Mouse (Mus musculus) intestine, postnatal 0 days (tissue): ENCODE data around the gene Sec14l3. TPM values are rescaled to one million over a fixed set of nuclear protein-coding genes. Genes with fewer than 3 reads are reported as not detected.
A peak's percentile ranks its signal among the peaks of the same experiment; 100 is the strongest.

Experiments
- ATAC-seq: fragments of 200-750 bp; cut with Nextera tagmentation; 2 replicates; pipeline ENCODE4 v1.8.0; 2017; ENCODE audit warnings: mild to moderate bottlenecking, moderate TSS enrichment, moderate library complexity
- H3K27ac ChIP-seq: fragments of 300-500 bp; sonication (generic); 2 replicates; pipeline ENCODE4 v1.5.1; 2014; ENCODE audit warnings: mild to moderate bottlenecking, low read depth, low read length, moderate library complexity
- H3K27me3 ChIP-seq: fragments of 300-500 bp; sonication (generic); replicated peaks from 2 replicates; pipeline ENCODE4 v1.6.1; 2014; ENCODE audit warnings: low read length, mixed read lengths; ENCODE audit not compliant: control insufficient read depth, insufficient read depth
- H3K36me3 ChIP-seq: fragments of 300-500 bp; sonication (generic); 2 replicates; pipeline ENCODE4 v1.6.1; 2014; ENCODE audit warnings: mild to moderate bottlenecking, moderate library complexity; ENCODE audit not compliant: control insufficient read depth, insufficient read depth
- H3K4me1 ChIP-seq: fragments of 300-500 bp; sonication (generic); replicated peaks from 2 replicates; pipeline ENCODE4 v1.6.1; 2014; ENCODE audit warnings: antibody characterized with exemption, low read length, mixed read lengths; ENCODE audit not compliant: control insufficient read depth, insufficient read depth
- H3K4me2 ChIP-seq: fragments of 300-500 bp; sonication (generic); replicated peaks from 2 replicates; pipeline ENCODE4 v1.6.1; 2014; ENCODE audit warnings: low read depth, mild to moderate bottlenecking, moderate library complexity
- H3K4me3 ChIP-seq: fragments of 300-500 bp; sonication (generic); 2 replicates; pipeline ENCODE4 v1.5.1; 2014; ENCODE audit warnings: low read depth, low read length
- H3K9ac ChIP-seq: fragments of 300-500 bp; sonication (generic); 2 replicates; pipeline ENCODE4 v1.6.1; 2014; ENCODE audit warnings: mild to moderate bottlenecking, low read depth, low read length
- H3K9me3 ChIP-seq: fragments of 300-500 bp; sonication (generic); 2 replicates; pipeline ENCODE4 v1.6.1; 2016; ENCODE audit warnings: mixed run types; ENCODE audit not compliant: control insufficient read depth
- CTCF ChIP-seq: sonication (generic); IDR thresholded peaks from 2 replicates; pipeline ENCODE4 v1.5.1; 2016; ENCODE audit warnings: low read depth, mild to moderate bottlenecking, control low read depth, antibody characterized with exemption, moderate library complexity
- WGBS: fragments of 180-500 bp; shearing (Covaris S2); extraction: QIAGEN DNeasy Blood & Tissue Kit; methylation state at CpG from one replicate; pipeline ENCODE4 v1.1.7; 2014; 5-methylcytosine and 5-hydroxymethylcytosine counted together
- polyA plus RNA-seq: library from polyadenylated mRNA; unstranded; fragments of >200 nt; fragmentation: Nextera tagmentation; extraction: Ambion mirVana; gene quantifications from 2 replicates; pipeline ENCODE4 v1.2.1, GENCODE M21; 2015

Gene Sec14l3
- polyA plus RNA-seq, 1 experiment from 2014 or later, result not detected

DNA sequence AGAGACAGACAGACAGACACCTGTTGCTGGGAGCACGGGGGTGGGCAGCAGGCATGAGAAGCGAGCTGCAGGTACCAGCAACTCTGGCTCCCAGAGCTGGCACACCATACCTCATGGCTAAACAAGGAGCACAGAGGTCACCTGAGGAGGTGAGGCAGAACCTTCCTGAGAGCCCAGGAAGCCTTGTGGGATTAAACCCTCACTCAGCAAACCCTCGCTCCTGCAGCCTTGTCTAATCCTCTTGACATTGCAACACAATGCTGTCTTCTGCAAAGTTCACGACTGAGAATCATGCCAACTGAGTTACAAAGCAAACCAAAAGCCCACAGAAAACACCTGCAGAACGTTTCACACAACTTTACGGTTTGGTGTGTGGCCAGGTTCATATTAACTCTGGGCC, 16.2 kb upstream of the Sec14l3 start:
- H3K36me3 ChIP-seq, result no peaks in the 10 kb centered on the region
- H3K4me1 ChIP-seq, result no peaks in the 10 kb centered on the region
- H3K27me3 ChIP-seq, result no peaks in the 10 kb centered on the region
- no peak overlapping the region for H3K4me3 ChIP-seq
- WGBS, result 89% methylated on average over 6 of the region's 6 CpGs
- no peak for ATAC-seq
- H3K9ac ChIP-seq, result no peak overlapping the region
- no peak overlapping the region for H3K27ac ChIP-seq
- no peaks in the 10 kb centered on the region for H3K9me3 ChIP-seq
- H3K4me2 ChIP-seq, result no peak overlapping the region
- no peak for TF ChIP-seq CTCF

DNA sequence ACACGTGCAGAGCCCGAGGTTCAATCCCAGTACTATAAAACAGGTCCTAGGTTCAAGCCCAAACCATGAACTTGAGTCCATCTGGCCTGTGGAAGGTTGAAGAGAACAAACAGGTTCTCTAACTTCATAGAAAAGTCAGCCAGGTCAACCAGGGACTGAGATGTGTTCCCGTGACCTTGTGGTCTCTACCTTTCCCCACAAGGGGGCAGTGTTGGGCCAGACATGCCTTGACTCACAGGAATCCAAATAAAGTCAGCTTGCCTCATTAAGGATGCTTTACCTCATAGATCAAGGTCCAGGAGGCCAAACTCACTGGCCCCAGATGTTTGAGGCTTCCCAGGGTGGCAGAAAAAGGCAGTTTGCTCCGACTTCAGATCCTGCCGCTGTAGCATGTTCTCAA, 11.1 kb upstream of the Sec14l3 start:
- WGBS, result 23% methylated on average over 5 of the region's 5 CpGs
- peak; percentile 54; the same call in 1 of the 2 replicates for ATAC-seq

DNA sequence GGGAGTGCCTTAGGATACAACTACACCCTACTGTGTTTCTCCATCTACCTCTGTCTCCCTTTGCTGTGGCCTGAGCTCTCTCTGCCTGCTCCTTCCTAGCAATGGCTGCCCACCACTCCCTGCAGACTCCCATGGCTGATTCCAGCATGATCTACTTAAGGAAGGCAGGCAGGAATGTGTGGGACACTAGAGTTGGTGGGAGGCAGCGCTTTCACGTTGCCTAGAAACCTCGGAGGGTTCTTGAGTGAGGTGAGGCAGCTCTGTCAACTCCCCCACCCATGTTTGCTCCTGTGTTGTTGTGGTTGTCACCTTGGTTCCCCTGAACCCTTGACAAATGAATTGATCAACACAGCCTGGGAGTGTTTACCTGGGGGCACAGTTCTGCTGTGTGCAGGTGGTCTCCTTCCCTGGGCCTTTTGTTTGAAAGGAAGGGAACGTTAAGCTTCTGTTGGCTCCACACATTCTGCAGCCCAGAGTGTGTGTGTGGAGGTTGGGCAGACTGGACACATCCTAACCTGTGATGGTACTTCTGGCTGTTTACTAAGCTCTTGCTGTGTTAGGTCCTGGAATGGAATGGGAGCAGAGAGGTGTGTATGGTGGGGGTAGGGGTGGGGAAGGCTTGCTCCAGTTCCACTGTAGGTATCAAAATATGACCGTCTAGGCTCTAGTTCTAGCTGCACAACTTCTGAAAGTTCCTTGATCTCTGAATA, 3.6 kb upstream of the Sec14l3 start:
- H3K36me3 ChIP-seq, result no peaks in the 10 kb centered on the region
- no peak for ATAC-seq
- no peak overlapping the region for H3K27ac ChIP-seq
- H3K4me1 ChIP-seq, result no peaks in the 10 kb centered on the region
- H3K27me3 ChIP-seq, result no peaks in the 10 kb centered on the region
- no peak overlapping the region for H3K9ac ChIP-seq
- no peak overlapping the region for H3K4me3 ChIP-seq
- 46% methylated on average over 5 of the region's 5 CpGs for WGBS
- no peaks in the 10 kb centered on the region for H3K9me3 ChIP-seq
- H3K4me2 ChIP-seq, result no peak overlapping the region
- no peak for TF ChIP-seq CTCF

More for the DNA sequence above, 11.1 kb upstream of the Sec14l3 start:
- Histone ChIP-seq H3K36me3 (no peaks in the 10 kb centered on the region), H3K4me3 (no peak overlapping the region), H3K9me3 (no peaks in the 10 kb centered on the region), H3K27ac (no peak overlapping the region), H3K4me2 (no peak overlapping the region), H3K4me1 (no peaks in the 10 kb centered on the region), H3K9ac (no peak overlapping the region), H3K27me3 (no peaks in the 10 kb centered on the region)
- TF ChIP-seq CTCF, result peak; percentile 93

DNA sequence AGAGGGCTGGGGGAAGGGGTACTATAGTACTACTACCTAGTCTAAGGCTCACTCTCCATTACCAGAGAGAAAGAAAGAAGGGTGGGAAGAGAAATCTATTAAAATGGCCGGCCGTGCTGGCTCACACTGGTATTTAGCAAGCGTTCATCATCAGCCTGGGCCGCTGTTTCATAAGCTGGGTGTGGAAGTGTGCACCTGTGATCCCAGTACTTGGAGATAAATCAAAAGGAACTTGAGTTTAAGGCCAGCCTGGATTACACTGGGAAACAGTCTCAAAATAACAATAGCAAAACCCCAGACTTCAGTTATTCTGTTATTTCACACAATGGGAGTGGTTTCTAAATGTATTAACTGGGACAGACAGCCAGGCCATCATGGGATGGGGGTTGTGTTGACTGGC, 2.1 kb upstream of the Sec14l3 start:
- no peaks in the 10 kb centered on the region for H3K4me1 ChIP-seq
- no peak for TF ChIP-seq CTCF
- no peak overlapping the region for H3K4me2 ChIP-seq

DNA sequence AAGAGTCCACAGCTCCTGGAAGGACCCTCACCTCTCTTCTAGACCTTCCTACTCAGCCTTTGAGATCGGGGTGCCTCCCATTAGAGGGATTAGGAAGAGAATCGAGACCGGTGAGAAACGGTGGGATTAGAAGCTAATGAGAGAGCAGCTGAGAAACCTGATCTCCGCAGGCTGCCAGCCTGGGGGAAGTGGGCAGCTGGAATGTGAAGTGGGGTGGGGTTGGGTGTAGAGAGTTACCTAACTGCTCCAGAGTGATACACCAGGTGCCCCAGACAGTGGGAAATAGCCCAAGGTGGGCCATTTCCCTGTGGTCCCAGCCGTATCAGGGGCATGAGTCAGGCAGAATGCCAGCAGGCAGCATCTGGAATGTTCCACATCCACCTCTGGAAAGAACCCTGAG, 1.7 kb upstream of the Sec14l3 start:
- 54% methylated on average over 6 of the region's 6 CpGs for WGBS
- Histone ChIP-seq H3K27me3 (no peaks in the 10 kb centered on the region), H3K4me1 (no peaks in the 10 kb centered on the region), H3K4me3 (no peak overlapping the region), H3K27ac (no peak overlapping the region), H3K36me3 (no peaks in the 10 kb centered on the region), H3K4me2 (no peak overlapping the region), H3K9ac (no peak overlapping the region), H3K9me3 (no peaks in the 10 kb centered on the region)
- no peak for TF ChIP-seq CTCF
- ATAC-seq, result no peak

More for the DNA sequence above, 2.1 kb upstream of the Sec14l3 start:
- Histone ChIP-seq H3K9me3 (no peaks in the 10 kb centered on the region), H3K4me3 (no peak overlapping the region), H3K27me3 (no peaks in the 10 kb centered on the region), H3K9ac (no peak overlapping the region), H3K36me3 (no peaks in the 10 kb centered on the region), H3K27ac (no peak overlapping the region)
- no peak for ATAC-seq
- WGBS, result 87% methylated on average over 4 of the region's 4 CpGs

DNA sequence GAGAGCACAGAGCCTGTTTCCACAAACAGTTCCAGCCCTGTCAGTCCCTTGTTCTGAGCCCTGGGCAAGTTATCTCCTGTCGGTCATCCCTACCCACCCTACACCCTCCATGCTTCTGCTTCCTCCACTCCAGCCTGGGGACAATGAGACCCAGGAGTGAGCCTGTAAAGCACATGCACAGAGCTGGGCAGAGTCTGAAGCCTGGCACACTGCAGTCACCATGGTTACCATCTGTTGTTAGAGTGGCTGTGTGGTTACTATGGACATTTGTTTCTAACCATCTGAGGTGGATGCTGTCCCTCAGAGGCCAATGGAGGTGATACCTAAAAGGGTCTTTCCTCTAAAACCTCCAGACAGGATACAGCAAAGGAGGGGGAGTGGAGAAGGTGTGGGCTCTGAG, 5.0 kb downstream of the Sec14l3 start:
- no peak overlapping the region for H3K9ac ChIP-seq
- H3K27ac ChIP-seq, result no peak overlapping the region
- ATAC-seq, result no peak
- H3K27me3 ChIP-seq, result no peaks in the 10 kb centered on the region
- WGBS, result 75% methylated on average over 1 of the region's 1 CpGs
- H3K4me3 ChIP-seq, result no peak overlapping the region
- no peaks in the 10 kb centered on the region for H3K36me3 ChIP-seq
- H3K9me3 ChIP-seq, result no peaks in the 10 kb centered on the region
- no peaks in the 10 kb centered on the region for H3K4me1 ChIP-seq
- H3K4me2 ChIP-seq, result no peak overlapping the region
- no peak for TF ChIP-seq CTCF
